Mouse (Mus musculus): ENCODE measurements around the gene Rpl9-ps1.
A peak's percentile ranks its signal among the peaks of the same experiment; 100 is the strongest.

The Rpl9-ps1 gene

GRCm38 (mm10) chr11:83645521-83645920, at the start of gene Rpl9-ps1:
Rpl9-ps1 (minus strand) TSS chr11:83645621.
- DNase-seq = no peak

GRCm38 (mm10) chr11:83692008-83692407, 46.6 kb upstream of the Rpl9-ps1 start:
- DNase-seq = no peak

GRCm38 (mm10) chr11:83689918-83690317, 44.5 kb upstream of the Rpl9-ps1 start:
- no peak for DNase-seq

- no peak for DNase-seq
Measured at GRCm38 (mm10) chr11:83675665-83676064, 30.2 kb upstream of the Rpl9-ps1 start.

- no peak for DNase-seq
Measured at GRCm38 (mm10) chr11:83671743-83672142, 26.3 kb upstream of the Rpl9-ps1 start.

- DNase-seq = no peak
Measured at GRCm38 (mm10) chr11:83663532-83663931, 18.1 kb upstream of the Rpl9-ps1 start.

- DNase-seq = no peak
Measured at GRCm38 (mm10) chr11:83662204-83662603, 16.8 kb upstream of the Rpl9-ps1 start, which contains the start of gene Ccl4. Ccl4 (plus strand) TSS chr11:83662584.

- no peak for DNase-seq
Measured at GRCm38 (mm10) chr11:83658797-83659196, 13.4 kb upstream of the Rpl9-ps1 start.

GRCm38 (mm10) chr11:83657508-83657907, 12.1 kb upstream of the Rpl9-ps1 start:
- no peak for DNase-seq

- no peak for DNase-seq
Measured at GRCm38 (mm10) chr11:83654606-83655005, 9.2 kb upstream of the Rpl9-ps1 start.

- no peak for DNase-seq
Measured at GRCm38 (mm10) chr11:83649305-83649841, 4.0 kb upstream of the Rpl9-ps1 start, which contains the start of gene Ccl3. Ccl3 (minus strand) TSS chr11:83649355.

- DNase-seq = no peak
Measured at GRCm38 (mm10) chr11:83646356-83647149, 1.1 kb upstream of the Rpl9-ps1 start.

GRCm38 (mm10) chr11:83641216-83641615, 4.2 kb downstream of the Rpl9-ps1 start:
- DNase-seq = no peak

GRCm38 (mm10) chr11:83640141-83640540, 5.3 kb downstream of the Rpl9-ps1 start:
- DNase-seq = no peak

GRCm38 (mm10) chr11:83639533-83639932, 5.9 kb downstream of the Rpl9-ps1 start:
- DNase-seq = peak in 1 of 2 experiments; percentile 29

GRCm38 (mm10) chr11:83638934-83639333, 6.5 kb downstream of the Rpl9-ps1 start:
- DNase-seq = no peak

GRCm38 (mm10) chr11:83636742-83637235, 8.6 kb downstream of the Rpl9-ps1 start:
- no peak for DNase-seq

GRCm38 (mm10) chr11:83634898-83635297, 10.5 kb downstream of the Rpl9-ps1 start:
- DNase-seq = no peak

GRCm38 (mm10) chr11:83634425-83634824, 11.0 kb downstream of the Rpl9-ps1 start:
- no peak for DNase-seq

GRCm38 (mm10) chr11:83632744-83633143, 12.7 kb downstream of the Rpl9-ps1 start:
- DNase-seq = peak in 1 of 2 experiments; percentile 56

- no peak for DNase-seq
Measured at GRCm38 (mm10) chr11:83631065-83631464, 14.4 kb downstream of the Rpl9-ps1 start.

GRCm38 (mm10) chr11:83630630-83631029, 14.8 kb downstream of the Rpl9-ps1 start:
- DNase-seq = no peak

GRCm38 (mm10) chr11:83628808-83629207, 16.6 kb downstream of the Rpl9-ps1 start:
- DNase-seq = no peak

GRCm38 (mm10) chr11:83623586-83623985, 21.8 kb downstream of the Rpl9-ps1 start:
- DNase-seq = no peak
